Mouse (Mus musculus) bone marrow macrophage, adult 2 months (primary cell): ENCODE data around the gene Dbr1.

Source experiments
- CTCF ChIP-seq: IDR thresholded peaks from 2 replicates; pipeline ENCODE4 v1.5.1; 2012; ENCODE audit warnings: low read depth, mild to moderate bottlenecking, low read length, moderate library complexity
- POLR2A ChIP-seq: IDR thresholded peaks from 2 replicates; pipeline ENCODE4 v1.6.1; 2012; ENCODE audit warnings: mild to moderate bottlenecking, low read depth, low read length, borderline replicate concordance

- TF ChIP-seq CTCF: no peak
- TF ChIP-seq POLR2A: no peak
These were observed 36.6 kb downstream of the Dbr1 start, which contains the start of gene A4gnt for GRCm38 (mm10) chr9:99612202-99612601.
